Mouse (Mus musculus) C3H10T1/2 (cell line): ENCODE data around the gene Vmn2r114. TPM values are rescaled to one million over a fixed set of nuclear protein-coding genes. Genes with fewer than 3 reads are reported as not detected.

Source experiments
- polyA plus RNA-seq, 2 experiments: library from polyadenylated mRNA; unstranded; fragments of >200 nt; fragmentation: generic; extraction: Trizol; gene quantifications; one replicate each; pipeline ENCODE4 v1.2.1; 2012; ENCODE audit warnings: missing spikeins in 2 of 2

Vmn2r114 gene
- not detected for polyA plus RNA-seq

GRCm38 (mm10) chr17:23312437-23312836 is at the start of gene Vmn2r114:
Gene Vmn2r114, minus strand, starts transcription at chr17:23312537.

GRCm38 (mm10) chr17:23343441-23343840 is 31.1 kb upstream of the Vmn2r114 start, which contains the start of gene Vmn2r115:
Gene Vmn2r115, plus strand, starts transcription at chr17:23343741.

Other genes starting within 250 kb of the Vmn2r114 start
- gene Zfp40, start 119.3 kb downstream of the Vmn2r114 start, polyA plus RNA-seq = under 1 TPM; 0.08 to 0.47 TPM
- gene Vmn2r115, start 31.2 kb upstream of the Vmn2r114 start, polyA plus RNA-seq = not detected
- gene Vmn2r116, start 72.1 kb upstream of the Vmn2r114 start, polyA plus RNA-seq = not detected
- gene Vmn2r117, start 167.2 kb upstream of the Vmn2r114 start, polyA plus RNA-seq = not detected